Mouse (Mus musculus): ENCODE measurements around the gene Ksr1.

DNA sequence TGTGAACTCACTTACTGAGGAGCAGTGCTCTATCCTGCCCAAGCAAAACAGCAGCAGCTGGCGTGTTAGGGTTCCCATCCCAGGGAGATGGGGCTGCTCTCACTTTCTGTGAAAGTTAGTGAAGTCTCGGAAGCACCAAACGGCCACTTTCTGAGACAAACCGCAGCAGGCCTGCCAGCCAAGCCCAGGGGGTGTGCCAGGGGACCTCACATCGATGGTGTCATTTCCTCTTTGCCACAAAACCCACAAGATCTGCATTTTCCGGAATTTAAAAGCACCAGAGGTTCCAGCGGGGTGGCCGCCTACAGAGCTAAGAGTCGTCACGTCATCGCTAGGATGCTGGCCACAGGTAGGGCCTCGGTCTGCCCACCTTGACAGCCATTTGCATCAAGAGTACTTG, 69.7 kb downstream of the Ksr1 start:
- TF ChIP-seq CTCF (IDR thresholded peaks at IDR 0.05; ENCODE audit: control insufficient read depth, insufficient read depth, insufficient read length) (no peak), CEBPB (IDR thresholded peaks at IDR 0.05; ENCODE audit: low read depth) (no peak), MYOG (IDR thresholded peaks at IDR 0.05; ENCODE audit: control insufficient read depth, extremely low read depth, insufficient read length) (no peak), USF1 (IDR thresholded peaks at IDR 0.05; ENCODE audit: low read depth) (no peak)
